Mouse (Mus musculus) layer of hippocampus, adult 2 months (tissue): ENCODE results near the gene Pfdn5. TPM values are rescaled to one million over a fixed set of nuclear protein-coding genes. Genes with fewer than 3 reads are reported as not detected.

ENCODE experiments used
- DNase-seq, 2 experiments: peaks; one replicate each; pipeline ENCODE4 v3.0.0; 2022; ENCODE audit warnings: low spot score in 2 of 2
- H3K27ac ChIP-seq: fragments of 200-600 bp; 2 replicates; pipeline ENCODE4 v1.8.1; 2022
- H3K4me3 ChIP-seq: fragments of 200-600 bp; 2 replicates; pipeline ENCODE4 v1.8.1; 2022; ENCODE audit warnings: mild to moderate bottlenecking
- CTCF ChIP-seq: fragments of 200-600 bp; conservative IDR thresholded peaks from 2 replicates; pipeline ENCODE4 v1.8.1; 2022; ENCODE audit warnings: antibody characterized with exemption, mild to moderate bottlenecking, moderate library complexity
- total RNA-seq, 2 experiments: library from RNA; stranded (reverse); gene quantifications; 2 replicates each; pipeline ENCODE4 v1.2.3; 2021

The Pfdn5 gene
- total RNA-seq, 2 experiments from 2014 or later, result 433 to 437 TPM

DNA sequence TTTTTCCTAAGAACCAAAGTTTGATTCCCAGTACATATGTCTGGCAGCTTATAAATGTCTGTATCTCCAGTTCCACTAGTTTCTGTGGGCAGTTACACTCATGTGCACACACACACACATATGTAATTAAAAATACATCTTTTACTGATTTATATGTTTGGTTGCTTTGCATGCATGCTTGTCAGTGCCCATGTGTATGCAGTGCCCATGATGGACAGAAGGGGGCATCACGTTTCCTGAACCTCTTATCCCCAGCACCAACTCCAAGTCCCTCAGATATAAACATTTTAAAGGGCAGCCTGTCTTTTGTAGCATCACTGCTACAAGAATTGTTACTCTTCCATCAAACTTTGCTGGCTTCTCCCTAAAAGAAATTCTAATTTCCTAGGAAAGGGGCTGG lies 15.7 kb downstream of the Pfdn5 start:
- DNase-seq, result peak in 1 of 2 experiments; percentile 35
- peak; percentile 85 for TF ChIP-seq CTCF
- H3K4me3 ChIP-seq, result no peak overlapping the region
- H3K27ac ChIP-seq, result no peak overlapping the region

DNA sequence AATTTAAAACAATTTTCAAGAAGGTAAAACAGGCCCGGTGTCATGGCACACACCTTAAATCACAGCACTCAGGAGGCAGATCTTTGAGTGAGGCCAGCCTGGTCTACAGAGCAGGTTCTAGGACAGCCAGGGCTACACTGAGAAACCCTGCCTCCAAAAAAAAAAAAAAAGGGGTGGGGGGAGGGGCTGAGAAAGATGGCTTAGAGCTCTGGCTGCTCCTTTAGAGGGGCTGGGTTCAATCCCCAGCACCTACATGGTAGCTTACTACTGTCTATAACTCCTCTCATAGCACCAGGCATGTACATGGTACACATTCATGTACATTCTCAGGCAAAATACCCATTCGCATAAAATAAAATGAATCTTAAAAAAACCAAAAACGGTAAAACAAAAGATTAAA lies 18.6 kb downstream of the Pfdn5 start:
- TF ChIP-seq CTCF, result no peak
- Histone ChIP-seq H3K27ac (no peak overlapping the region), H3K4me3 (no peak overlapping the region)
- DNase-seq, result no peak

DNA sequence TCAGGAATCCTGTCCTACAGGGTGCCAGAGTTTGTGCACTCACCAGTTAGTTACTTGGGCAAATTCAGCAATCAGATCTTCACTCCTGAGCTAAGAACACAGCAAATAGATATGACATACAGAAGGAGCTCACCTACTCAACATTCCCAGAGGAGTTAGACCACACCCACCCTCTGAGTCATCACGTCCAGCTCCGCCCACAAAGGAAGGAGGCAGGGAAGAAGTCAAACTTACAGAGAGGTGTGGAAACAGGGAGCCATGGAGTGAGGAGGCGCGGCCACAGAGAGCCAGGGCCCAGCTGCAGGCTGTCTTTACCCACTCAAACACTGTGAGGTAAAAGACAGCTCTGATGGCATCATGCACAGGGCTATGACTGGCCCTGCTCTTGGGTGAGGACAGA lies 20.5 kb downstream of the Pfdn5 start:
- H3K4me3 ChIP-seq, result no peak overlapping the region

DNA sequence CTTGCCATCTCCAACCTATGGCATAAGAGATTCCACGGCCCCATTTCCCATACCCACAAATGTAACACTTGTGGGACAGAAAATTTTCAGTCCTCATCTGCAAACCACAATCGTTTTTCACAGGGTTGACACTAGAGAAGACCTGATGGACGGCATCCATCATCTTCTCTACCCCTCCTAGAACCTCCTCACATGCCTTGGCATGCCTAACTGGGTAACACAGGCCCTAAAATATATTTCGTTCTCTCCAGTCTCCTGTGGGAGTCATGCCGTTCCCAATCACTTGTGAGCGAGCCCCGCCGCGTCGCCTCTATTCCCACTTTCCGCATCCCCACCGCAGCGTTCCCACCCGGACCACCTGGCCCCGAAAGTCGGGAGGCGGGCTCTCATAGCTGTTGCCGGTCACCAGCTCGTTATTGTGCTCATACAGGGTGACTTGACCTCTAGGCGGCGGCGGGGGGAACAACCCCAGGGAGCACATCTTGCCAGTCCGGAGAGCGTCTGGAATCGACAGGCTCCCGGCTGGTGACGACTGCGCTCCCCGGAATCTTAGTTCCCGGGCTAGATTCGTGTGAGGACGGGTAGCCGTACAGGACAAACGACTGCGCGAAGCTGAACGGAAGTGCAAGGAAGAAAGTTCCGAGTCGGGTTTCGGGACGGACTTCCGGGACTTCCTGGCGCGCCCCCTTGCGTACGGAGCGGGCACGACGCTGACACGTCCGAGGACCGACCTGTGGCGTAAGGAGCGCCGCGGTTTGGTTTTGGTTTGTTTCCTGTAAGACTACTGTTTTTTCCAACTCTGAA lies 24.4 kb downstream of the Pfdn5 start, which contains the start of gene Aaas:
Gene Aaas (minus strand): TSS at position 634 of the 804 bp plus-strand sequence.
- peak; percentile 94 for TF ChIP-seq CTCF
- H3K4me3 ChIP-seq, result peak within 1 kb of the TSS; percentile 72
- DNase-seq, result peak; percentile 92 to 96
- H3K27ac ChIP-seq, result peak within 1 kb of the TSS; percentile 89

More for the DNA sequence above, 20.5 kb downstream of the Pfdn5 start:
- no peak for TF ChIP-seq CTCF
- DNase-seq, result no peak
- H3K27ac ChIP-seq, result no peak overlapping the region

DNA sequence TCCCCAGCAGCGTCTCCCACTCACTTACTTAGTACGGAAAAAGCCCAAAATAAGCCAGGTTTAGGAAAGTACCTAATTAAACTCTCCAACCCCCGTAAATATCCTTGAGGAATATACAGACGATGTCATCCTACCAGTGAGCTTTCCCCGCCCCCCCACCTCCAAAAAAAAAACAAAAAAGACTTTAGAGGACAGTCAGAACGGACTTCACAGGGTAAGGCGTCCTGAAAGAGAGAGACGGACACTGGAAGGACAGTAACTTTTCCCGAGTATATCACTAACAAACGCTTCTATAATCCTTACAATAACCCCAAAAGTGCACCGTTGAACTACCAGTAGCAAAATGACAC lies 25.0 kb downstream of the Pfdn5 start:
- peak overlapping the region; percentile 89 for H3K27ac ChIP-seq
- DNase-seq, result no peak
- peak overlapping the region; percentile 72 for H3K4me3 ChIP-seq
- TF ChIP-seq CTCF, result no peak; the same call in 1 of the 2 replicates

DNA sequence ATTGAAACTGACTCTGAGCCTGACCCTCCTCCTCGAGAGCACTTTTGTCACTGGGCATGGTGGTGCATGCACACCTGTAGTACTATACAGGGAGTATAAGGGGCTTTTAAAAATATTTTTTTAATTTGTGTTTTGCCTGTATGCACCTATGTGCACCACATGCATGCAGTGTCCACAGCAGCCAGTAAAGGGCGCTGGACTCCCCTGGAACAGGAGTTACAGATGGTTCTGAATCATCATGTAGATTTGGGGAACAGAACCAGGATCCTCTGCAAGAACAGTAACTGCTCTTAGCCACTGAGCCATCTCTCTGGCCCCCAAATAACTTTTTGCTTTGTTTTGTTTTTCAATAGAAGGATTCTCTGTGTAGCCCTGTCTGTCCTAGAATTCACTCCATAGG lies 26.3 kb downstream of the Pfdn5 start:
- Histone ChIP-seq H3K27ac (no peak overlapping the region), H3K4me3 (no peak overlapping the region)
- no peak for DNase-seq
- TF ChIP-seq CTCF, result peak; percentile 40

DNA sequence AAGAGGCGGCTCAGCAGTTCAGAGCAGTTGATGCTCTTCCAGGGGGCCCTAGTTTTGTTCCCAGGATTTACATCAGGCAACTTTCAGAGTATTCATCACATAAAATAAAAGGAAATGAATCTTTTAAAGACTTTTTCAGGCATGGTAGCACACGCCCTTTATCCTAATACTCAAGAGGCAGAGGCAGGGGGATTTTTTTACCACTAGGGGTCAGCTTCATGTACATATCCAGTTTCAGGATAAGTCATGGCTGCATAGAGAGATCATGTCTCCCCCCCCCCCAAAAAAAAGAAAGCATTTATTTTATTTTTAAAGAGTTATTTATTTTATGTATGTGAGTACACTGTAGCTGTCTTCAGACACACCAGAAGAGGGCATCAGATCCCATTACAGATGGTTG lies 28.1 kb downstream of the Pfdn5 start:
- H3K4me3 ChIP-seq, result no peak overlapping the region
- H3K27ac ChIP-seq, result no peak overlapping the region
- peak; percentile 49 for TF ChIP-seq CTCF
- DNase-seq, result no peak

DNA sequence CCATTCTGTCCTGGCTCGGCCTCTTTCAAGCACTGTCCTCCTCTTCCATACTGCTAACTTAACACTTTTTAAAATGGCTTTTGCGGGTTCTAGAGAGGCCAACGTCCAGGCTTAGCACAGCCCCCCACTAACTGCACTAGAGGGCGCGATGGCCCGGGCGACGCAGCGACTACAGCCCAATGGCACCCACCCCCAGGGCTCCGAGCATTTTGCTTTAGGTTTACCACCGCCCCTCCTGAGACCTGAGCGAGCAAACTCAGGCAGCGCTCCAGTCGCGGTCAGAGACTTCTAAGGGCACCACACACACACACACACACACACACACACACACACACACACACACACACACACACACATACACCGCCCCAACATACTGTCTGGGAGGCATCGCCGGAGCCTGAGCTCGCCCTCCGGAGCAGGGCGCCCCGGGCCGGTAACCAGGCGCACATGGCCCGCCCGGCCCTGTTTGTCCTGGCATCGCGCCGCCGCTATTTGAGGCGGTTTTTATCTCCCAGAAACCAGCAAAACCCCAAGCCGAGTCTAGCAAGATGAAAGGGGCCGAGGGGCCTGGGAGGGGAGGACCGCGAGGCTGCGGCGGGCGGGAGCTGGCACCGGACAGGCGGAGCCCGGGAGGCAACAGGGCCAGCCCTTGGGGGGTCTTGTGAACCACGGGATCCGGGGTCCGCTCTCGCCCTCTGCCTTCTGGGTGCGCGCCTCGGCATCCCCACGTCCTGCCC lies 29.4 kb downstream of the Pfdn5 start:
- DNase-seq, result no peak
- Histone ChIP-seq H3K27ac (peak overlapping the region; percentile 91), H3K4me3 (peak overlapping the region; percentile 60)
- TF ChIP-seq CTCF, result peak; percentile 66

DNA sequence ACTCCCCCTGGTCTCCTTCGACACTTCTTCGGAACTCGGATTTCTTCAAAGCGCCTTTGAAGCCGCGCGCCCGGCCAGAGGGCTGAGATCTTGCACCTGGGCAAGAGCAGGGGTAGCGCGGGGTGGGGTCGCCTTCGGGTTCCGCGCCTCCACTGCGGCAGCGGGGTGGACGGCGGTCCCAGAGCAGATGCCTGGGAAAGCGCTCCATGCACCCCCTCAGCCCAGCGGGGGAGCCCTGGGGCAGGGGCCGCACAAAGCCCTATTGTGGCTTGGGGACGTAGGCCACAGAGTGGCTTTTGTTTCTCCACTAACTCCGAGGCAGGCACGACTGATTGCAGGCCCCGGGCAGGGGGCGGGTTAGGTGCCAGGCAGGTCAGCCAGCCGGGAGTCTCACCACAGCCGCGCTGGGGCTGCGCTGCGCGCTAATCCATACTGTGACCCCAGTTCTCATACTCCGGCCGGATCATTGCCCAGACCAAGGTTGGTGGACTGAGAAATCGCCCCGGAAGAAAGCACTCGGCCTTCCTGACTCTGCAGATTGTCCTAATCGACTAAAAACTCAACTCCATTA lies 30.0 kb downstream of the Pfdn5 start:
- DNase-seq, result peak in 1 of 2 experiments; percentile 34
- peak overlapping the region; percentile 91 for H3K27ac ChIP-seq

DNA sequence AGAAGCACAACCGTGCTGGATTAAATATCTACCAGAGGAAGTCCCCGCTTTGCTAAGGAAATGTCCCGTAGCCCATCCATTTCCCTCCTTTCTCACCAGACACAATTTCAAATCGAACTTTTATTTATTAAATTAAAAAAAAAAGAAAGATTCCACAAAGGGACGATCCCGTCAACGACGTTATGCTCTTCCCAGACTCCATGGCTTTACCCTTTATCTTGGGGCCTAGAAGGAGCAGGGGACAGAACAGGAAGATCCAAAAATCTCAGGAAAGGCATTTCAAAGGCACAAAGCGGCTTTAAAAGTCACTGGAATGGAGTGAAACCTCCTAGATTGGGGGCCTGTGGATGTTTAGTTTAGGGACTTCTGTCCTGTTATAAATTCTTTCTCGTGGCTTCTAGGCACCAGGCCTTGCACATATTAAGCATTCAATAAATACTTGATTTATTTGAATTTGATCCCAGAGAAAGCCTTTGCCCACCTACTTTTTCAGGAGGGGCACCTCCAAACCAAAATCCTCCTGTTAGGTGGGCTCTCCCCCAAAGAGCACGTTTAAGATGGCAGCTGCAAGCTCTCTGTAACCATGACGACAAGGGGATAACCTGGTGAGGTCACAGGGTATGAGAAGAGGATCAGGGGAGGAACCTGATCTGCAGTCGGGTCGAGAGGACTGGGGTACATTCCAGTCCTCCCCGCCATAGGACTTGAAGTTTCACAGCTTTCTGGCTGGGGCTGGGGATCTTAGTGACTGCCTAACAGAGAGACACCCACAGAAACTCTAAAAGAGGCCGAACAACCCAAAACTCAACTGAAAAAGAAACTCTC lies 30.8 kb downstream of the Pfdn5 start:
- TF ChIP-seq CTCF, result no peak
- DNase-seq, result no peak
- peak overlapping the region; percentile 91 for H3K27ac ChIP-seq
- no peak overlapping the region for H3K4me3 ChIP-seq

More for the DNA sequence above, 30.0 kb downstream of the Pfdn5 start:
- H3K4me3 ChIP-seq, result peak overlapping the region; percentile 60
- no peak for TF ChIP-seq CTCF

DNA sequence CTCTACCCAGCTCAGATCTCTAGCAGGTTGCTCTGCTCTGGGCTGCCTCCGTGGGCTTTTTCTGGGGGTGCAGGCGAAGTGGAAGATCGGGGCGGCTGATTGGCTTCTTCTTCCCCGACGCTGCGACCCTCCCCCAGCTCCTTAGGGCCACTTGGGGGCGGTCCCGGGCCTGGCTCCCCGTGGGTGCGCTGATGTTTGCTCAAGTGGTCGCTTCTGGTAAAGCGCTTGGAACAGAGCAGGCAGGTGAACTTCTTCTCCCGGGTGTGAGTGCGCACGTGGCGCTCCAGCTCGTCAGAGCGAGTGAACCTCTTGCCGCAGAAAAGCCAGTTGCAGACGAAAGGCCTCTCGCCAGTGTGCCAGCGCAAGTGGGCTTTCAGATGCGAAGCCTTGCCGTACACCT lies 32.2 kb downstream of the Pfdn5 start:
- TF ChIP-seq CTCF, result no peak
- Histone ChIP-seq H3K4me3 (no peak overlapping the region), H3K27ac (peak overlapping the region; percentile 91; the same call in 1 of the 2 replicates)
- no peak for DNase-seq

DNA sequence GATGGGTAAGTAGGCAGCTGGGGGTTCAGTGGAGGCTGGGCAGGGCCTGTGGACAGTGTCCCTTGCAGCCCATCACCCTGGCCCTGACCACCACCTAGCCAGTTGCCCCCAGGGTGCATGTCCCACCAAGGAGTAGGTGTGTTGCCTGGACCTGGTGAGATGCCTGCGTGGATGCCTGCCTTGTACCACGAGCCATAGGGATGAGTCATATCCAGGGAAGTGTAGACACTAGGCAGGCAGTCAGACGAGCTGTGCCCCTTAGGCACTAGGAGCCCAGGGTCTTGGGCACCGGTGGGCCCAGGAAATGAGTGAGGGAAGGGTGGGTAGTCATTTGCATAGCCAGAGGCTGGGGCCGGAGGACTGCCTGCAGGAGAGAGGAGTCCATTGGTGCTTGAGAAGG lies 32.9 kb downstream of the Pfdn5 start:
- no peak overlapping the region for H3K4me3 ChIP-seq
- H3K27ac ChIP-seq, result no peak overlapping the region
- TF ChIP-seq CTCF, result no peak
- no peak for DNase-seq
